Mouse (Mus musculus) kidney, adult 11 months (tissue): ENCODE measurements around the gene B9d1.

Source experiments
- DNase-seq: peaks from one replicate; pipeline ENCODE4 v3.0.0; 2022

B9d1 gene

GRCm38 (mm10) chr11:61545586-61545985 lies 40.6 kb downstream of the B9d1 start:
- peak; percentile 28 for DNase-seq

- DNase-seq = no peak
Observed at GRCm38 (mm10) chr11:61546452-61546851, 41.5 kb downstream of the B9d1 start.

- DNase-seq = no peak
Observed at GRCm38 (mm10) chr11:61547710-61548109, 42.8 kb downstream of the B9d1 start.

GRCm38 (mm10) chr11:61550631-61551030 lies 45.7 kb downstream of the B9d1 start:
- DNase-seq = no peak

- DNase-seq = no peak
Observed at GRCm38 (mm10) chr11:61553015-61553754, 48.2 kb downstream of the B9d1 start.

- no peak for DNase-seq
Observed at GRCm38 (mm10) chr11:61559572-61559971, 54.6 kb downstream of the B9d1 start.

- no peak for DNase-seq
Observed at GRCm38 (mm10) chr11:61562421-61562820, 57.5 kb downstream of the B9d1 start.
